Mouse (Mus musculus) megakaryocyte, embryonic 14.5 days (primary cell): ENCODE measurements at regions not wholly inside any gene's neighbourhood (a gene's known extent, or its start where the extent isn't known, plus 50 kb on each side); places are given as distances from the start of the nearest gene placed in this dataset.

Experiments used
- FLI1 ChIP-seq: IDR thresholded peaks from 2 replicates; pipeline ENCODE4 v1.6.1; 2012; ENCODE audit warnings: low read length, inconsistent platforms, mixed read lengths
- GATA1 ChIP-seq: IDR thresholded peaks from 3 replicates; pipeline ENCODE4 v1.6.1; 2012; ENCODE audit warnings: mixed read lengths, low read length, inconsistent platforms, borderline replicate concordance

- no peak for TF ChIP-seq GATA1
- no peak for TF ChIP-seq FLI1
These were observed 253.0 kb upstream of the Zpld1 start for GRCm38 (mm10) chr16:55550649-55551312.
